Mouse (Mus musculus) urinary bladder, postnatal 36 days (tissue): ENCODE measurements at regions not wholly inside any gene's neighbourhood (a gene's known extent, or its start where the extent isn't known, plus 50 kb on each side); places are given as distances from the start of the nearest gene placed in this dataset.

Experiments
- DNase-seq, 2 experiments: peaks; one replicate each; pipeline ENCODE4 v3.0.0; 2022; ENCODE audit warnings: low spot score in 2 of 2, mixed read lengths in 1 of 2

- DNase-seq, result peak; percentile 80 to 83
Measured at GRCm38 (mm10) chr4:114665684-114666083, 155.8 kb upstream of the Gm12830 start.

- no peak for DNase-seq
Measured at GRCm38 (mm10) chr4:114666238-114666978, 155.1 kb upstream of the Gm12830 start.

GRCm38 (mm10) chr4:114666979-114667328 lies 154.6 kb upstream of the Gm12830 start:
- DNase-seq, result no peak

- no peak for DNase-seq
Measured at GRCm38 (mm10) chr4:114672096-114672720, 149.3 kb upstream of the Gm12830 start.

- DNase-seq, result no peak
Measured at GRCm38 (mm10) chr4:114676908-114677898, 144.3 kb upstream of the Gm12830 start.

DNA sequence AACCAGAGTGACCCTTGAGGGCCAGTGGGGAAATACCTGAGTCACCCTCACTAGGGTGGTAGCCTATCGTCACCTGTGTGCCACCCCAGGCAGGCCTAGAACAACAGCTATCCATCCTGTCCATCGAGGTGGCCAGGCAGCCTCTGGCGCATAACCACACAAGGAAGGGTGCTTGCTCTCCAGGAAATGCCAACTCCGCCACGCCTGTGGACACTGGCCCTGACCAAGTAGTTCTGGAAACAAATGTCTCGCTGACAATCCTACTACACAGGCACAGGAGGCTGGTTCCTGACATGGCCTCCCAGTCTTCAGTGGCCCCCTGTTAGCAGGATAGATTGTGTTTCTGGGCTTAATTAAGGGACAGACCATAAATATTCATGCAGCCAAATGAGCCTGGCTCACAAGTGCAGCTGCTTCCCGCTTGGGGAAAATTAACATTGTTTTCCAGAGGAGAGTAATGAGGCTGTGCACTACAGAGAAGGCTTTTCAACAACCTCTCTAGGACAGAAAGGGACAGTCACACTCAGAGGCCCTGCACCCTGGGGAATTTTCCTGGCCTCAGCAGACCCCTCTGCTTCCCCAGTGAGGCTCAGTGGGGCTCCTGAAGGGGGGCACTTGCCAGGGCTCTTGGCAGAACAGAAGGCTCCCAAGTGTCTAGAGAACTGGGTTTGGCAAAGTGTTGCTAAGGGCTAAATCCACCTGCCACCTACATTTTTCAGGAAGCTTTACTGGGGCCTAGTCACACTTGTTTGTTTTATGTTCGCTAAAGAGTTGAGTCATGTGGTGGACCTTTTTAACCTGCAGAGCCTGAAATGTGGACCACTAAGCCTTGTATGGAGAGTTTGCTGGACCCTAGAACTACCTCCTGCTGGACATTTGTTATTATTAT lies 143.2 kb upstream of the Gm12830 start:
- no peak for DNase-seq

GRCm38 (mm10) chr4:114680360-114680759 lies 141.2 kb upstream of the Gm12830 start:
- DNase-seq, result no peak

DNA sequence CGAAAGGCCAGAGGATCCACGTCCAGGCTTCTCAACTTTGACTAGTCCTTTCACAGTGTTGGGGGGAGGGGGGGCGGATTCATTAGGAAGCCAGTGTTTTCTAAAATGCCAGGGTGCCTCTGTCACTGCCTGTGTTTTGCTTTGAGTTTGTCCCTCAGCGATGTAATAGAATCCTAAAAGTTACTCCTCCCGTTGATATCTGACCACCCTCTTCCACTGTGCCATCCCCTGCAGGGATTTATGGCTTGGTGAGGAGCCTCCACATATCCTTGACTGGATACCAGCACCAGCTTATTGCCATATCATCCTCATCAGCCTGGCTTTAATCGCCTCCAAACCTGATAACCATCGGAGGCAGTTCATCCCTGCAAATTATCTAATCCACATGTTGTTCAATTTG lies 138.6 kb upstream of the Gm12830 start:
- no peak for DNase-seq

- DNase-seq, result no peak
Measured at GRCm38 (mm10) chr4:114683696-114684095, 137.8 kb upstream of the Gm12830 start.

GRCm38 (mm10) chr4:114684844-114685382 lies 136.6 kb upstream of the Gm12830 start:
- DNase-seq, result no peak

GRCm38 (mm10) chr4:114685454-114685853 lies 136.1 kb upstream of the Gm12830 start:
- no peak for DNase-seq

GRCm38 (mm10) chr4:114686091-114686490 lies 135.4 kb upstream of the Gm12830 start:
- DNase-seq, result no peak

- DNase-seq, result no peak
Measured at GRCm38 (mm10) chr4:114688356-114688972, 133.1 kb upstream of the Gm12830 start.

DNA sequence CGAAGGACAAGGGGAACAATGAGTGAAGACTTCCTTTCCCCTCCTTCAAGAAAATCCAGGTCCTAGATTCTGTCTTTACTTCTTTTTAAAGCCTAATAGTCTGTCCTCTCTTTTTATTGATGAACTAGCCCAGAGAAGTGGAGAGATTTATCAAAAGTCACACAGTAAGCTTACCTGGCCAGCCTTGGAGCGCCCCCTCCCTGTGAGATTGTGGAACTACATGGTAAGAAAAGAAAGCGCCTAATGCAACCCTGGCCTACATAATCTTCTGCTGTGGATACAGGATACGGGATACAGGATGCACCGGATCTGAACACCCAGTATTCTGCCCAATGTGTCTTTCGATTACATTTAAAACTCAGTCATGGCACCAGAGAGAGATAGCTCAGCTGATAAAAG lies 132.6 kb upstream of the Gm12830 start:
- DNase-seq, result no peak

- DNase-seq, result no peak
Measured at GRCm38 (mm10) chr4:114705586-114705985, 115.9 kb upstream of the Gm12830 start.

DNA sequence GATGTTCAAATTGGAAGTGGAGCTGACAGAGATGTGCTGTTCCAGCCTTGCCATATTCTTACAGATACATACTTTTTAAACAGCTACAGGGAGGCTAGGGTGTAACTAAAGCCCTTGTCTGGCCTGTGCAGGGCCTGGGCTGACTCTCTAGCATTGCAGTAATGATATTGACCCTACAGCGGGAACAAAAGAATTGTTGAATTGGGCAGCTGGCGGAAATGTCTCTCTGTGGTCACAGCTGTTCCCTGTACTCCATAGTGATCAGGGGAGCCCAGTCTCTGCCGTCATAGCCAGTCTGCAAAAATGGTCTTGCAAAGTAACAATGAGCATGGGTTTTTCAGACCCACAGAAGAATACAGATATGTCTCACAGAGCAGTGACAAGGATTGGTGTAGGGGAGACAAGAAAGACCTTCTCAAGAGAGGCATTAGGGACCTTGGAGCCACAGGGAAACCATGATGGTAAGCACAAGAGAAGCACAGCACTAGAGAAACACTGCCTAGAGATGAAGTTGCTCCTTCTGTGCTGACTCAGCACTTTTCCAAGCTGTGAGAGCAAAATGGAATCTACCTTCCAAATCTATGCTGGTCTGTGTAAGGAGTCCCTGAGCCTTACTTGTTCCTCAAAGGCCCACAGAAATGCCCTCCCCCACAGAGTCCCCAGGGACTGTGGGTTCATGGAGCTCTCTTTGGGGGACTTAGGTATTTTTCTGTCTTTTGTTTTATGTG lies 111.2 kb upstream of the Gm12830 start:
- DNase-seq, result no peak

- no peak for DNase-seq
Measured at GRCm38 (mm10) chr4:114711082-114711481, 110.4 kb upstream of the Gm12830 start.

DNA sequence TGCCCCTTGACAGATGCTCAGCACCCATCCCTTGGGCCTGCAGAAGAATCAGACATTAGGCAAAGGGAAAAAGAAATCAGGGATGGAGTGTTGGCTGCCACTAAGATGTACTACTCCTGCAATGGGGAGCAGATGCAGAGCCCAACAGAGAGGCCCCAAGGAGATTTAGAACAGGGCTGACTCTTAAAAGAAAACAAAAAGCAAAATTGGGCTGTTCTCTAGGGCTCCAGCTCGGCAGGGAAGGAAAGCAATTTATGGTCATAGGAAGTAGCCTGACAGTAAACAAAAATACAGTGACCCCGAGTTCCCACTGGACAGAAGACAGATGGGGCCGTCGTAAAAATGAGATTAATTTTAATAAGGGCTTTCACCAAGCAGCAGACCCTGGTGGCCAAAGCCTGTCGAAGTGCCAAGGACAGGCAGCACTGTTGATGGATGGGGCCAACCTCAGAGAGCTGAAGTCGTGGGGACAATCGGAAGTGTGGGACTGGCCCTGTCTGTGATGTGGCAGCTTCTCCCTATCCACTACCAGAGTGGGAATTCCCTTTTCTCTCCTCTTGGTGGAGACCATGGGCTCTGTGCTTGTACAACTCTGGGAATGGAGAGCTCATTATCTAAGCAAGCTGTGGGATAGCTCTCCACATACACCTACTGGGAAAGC lies 109.4 kb upstream of the Gm12830 start:
- DNase-seq, result no peak

DNA sequence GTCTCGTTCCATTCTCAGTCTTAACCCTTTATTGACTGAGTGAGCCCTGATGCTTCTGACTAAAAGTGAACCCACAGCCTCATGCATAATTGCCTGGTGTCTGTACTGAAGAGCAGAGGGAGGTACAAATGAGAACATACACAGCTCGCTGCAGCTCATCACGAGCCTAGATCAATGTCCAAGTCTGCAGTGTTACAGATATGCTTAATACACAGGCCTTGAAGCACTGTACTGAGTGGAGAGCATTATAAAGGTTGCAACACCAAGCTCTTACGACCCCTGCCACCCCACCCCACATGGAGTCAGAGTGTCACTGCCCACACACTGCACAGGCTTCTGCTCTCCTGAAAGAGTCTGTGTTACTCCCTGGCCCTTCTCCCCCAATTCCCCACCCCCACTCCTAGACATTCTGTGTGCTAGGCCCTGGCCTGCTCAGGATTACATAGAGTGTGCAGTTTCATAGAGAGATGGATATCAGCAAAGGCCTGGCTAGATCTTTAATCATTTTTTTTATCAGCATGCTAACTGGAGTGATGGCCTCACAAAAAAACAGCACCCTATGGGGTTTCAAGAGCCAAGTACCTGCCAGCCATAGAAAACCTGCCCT lies 108.5 kb upstream of the Gm12830 start:
- no peak for DNase-seq
